Mouse (Mus musculus) lung, adult 2 months (tissue): Measurements from ENCODE around the gene Crb3.
"Not testable (repeated sequence)": the region's sequence is repeated elsewhere in the genome, so short reads cannot be mapped to it uniquely, and the experiment has no call there.

Experiments used
- CTCF ChIP-seq: fragments of 200-500 bp; IDR thresholded peaks from 2 replicates; pipeline ENCODE4 v1.5.1; 2011; ENCODE audit warnings: mild to moderate bottlenecking, low read length, control low read depth; ENCODE audit not compliant: insufficient read depth
- POLR2A ChIP-seq: fragments of 200-500 bp; IDR thresholded peaks from 2 replicates; pipeline ENCODE4 v1.6.1; 2011; ENCODE audit warnings: low read depth, mild to moderate bottlenecking, control low read depth, low read length, borderline replicate concordance; ENCODE audit errors: extremely low read depth

GRCm38 (mm10) chr17:57051679-57052078 is 7.2 kb upstream of the Crb3 start:
- not testable (repeated sequence) for TF ChIP-seq CTCF, POLR2A
